Mouse (Mus musculus): Measurements from ENCODE around the gene Ccdc60.

DNA sequence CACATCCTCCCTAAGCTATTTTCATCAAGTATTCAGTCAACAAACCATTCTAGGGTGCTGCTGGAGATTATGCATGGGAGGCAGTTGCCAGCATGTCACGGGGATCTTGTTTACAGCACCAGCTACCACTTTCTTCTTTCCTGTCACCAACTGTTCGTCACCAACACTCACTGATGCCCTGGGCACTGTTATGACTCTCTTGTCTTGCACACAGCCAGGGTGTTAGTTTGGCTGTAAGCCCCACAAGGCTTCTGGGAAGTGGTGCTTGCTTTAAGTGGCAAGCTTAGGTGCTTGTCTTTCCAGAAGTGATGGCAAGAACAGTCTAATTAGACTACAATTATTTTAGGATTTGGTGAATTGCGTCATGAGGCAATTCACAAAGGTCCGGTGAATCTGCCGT is 86.1 kb downstream of the Ccdc60 start:
- TF ChIP-seq CTCF (IDR thresholded peaks at IDR 0.05; ENCODE audit: low read depth, low read length), result no peak
- no peak for TF ChIP-seq POLR2A (IDR thresholded peaks at IDR 0.05; ENCODE audit: borderline replicate concordance, low read depth, low read length)
